Mouse (Mus musculus) intestine, embryonic 14.5 days (tissue): ENCODE data around the gene Cbfa2t2. TPM values are rescaled to one million over a fixed set of nuclear protein-coding genes. Genes with fewer than 3 reads are reported as not detected.

Source experiments
- ATAC-seq: fragments of 200-750 bp; cut with Nextera tagmentation; replicated peaks from 2 replicates; pipeline ENCODE4 v1.8.0; 2017; ENCODE audit warnings: low read depth, moderate number of reproducible peaks, moderate TSS enrichment, moderate library complexity; ENCODE audit not compliant: low FRiP score, low TSS enrichment
- DNase-seq: peaks from one replicate; pipeline ENCODE4 v3.0.0-alpha.2; 2018; ENCODE audit warnings: low spot score
- H3K27ac ChIP-seq: fragments of 300-500 bp; sonication (generic); 2 replicates; pipeline ENCODE4 v1.5.1; 2014; ENCODE audit warnings: low read depth, mild to moderate bottlenecking, control low read depth
- H3K27me3 ChIP-seq: fragments of 300-500 bp; sonication (generic); replicated peaks from 2 replicates; pipeline ENCODE4 v1.6.1; 2014; ENCODE audit warnings: low read length, control low read depth; ENCODE audit not compliant: control insufficient read depth, insufficient read depth
- H3K36me3 ChIP-seq: fragments of 300-500 bp; sonication (generic); 2 replicates; pipeline ENCODE4 v1.6.1; 2014; ENCODE audit warnings: low read length, control low read depth; ENCODE audit not compliant: control insufficient read depth, insufficient read depth
- H3K4me1 ChIP-seq: fragments of 300-500 bp; sonication (generic); replicated peaks from 2 replicates; pipeline ENCODE4 v1.6.1; 2014; ENCODE audit warnings: low read length, control low read depth, mixed read lengths; ENCODE audit not compliant: control insufficient read depth, insufficient read depth
- H3K4me2 ChIP-seq: fragments of 300-500 bp; sonication (generic); 2 replicates; pipeline ENCODE4 v1.6.1; 2014; ENCODE audit warnings: low read length
- H3K4me3 ChIP-seq: fragments of 300-500 bp; sonication (generic); 2 replicates; pipeline ENCODE4 v1.5.1; 2014; ENCODE audit warnings: low read depth, low read length, control low read depth, mixed read lengths
- H3K9ac ChIP-seq: fragments of 300-500 bp; sonication (generic); 2 replicates; pipeline ENCODE4 v1.6.1; 2014; ENCODE audit warnings: mild to moderate bottlenecking, low read length
- H3K9me3 ChIP-seq: fragments of 300-500 bp; sonication (generic); 2 replicates; pipeline ENCODE4 v1.6.1; 2016; ENCODE audit warnings: low read length, control low read depth; ENCODE audit not compliant: control insufficient read depth
- WGBS: fragments of 180-500 bp; shearing (Covaris S2); extraction: QIAGEN DNeasy Blood & Tissue Kit; methylation state at CpG from one replicate; pipeline ENCODE4 v1.1.7; 2014; 5-methylcytosine and 5-hydroxymethylcytosine counted together
- polyA plus RNA-seq: library from polyadenylated mRNA; unstranded; fragments of >200 nt; fragmentation: Nextera tagmentation; extraction: Ambion mirVana; gene quantifications from 2 replicates; pipeline ENCODE4 v1.2.1, GENCODE M21; 2014

Cbfa2t2 gene
- polyA plus RNA-seq, 1 experiment from 2014 or later = 33.6 TPM

GRCm38 (mm10) chr2:154448633-154449032 lies 12.4 kb downstream of the Cbfa2t2 start:
- peaks cover 5% of the 10 kb centered on the region; the same call in 1 of the 2 replicates for H3K36me3 ChIP-seq
- no peaks in the 10 kb centered on the region for H3K4me1 ChIP-seq
- no peak overlapping the region for H3K27ac ChIP-seq
- no peak overlapping the region for H3K9ac ChIP-seq
- no peaks in the 10 kb centered on the region for H3K27me3 ChIP-seq
- H3K4me2 ChIP-seq = no peak overlapping the region
- ATAC-seq = no peak
- DNase-seq = no peak
- H3K4me3 ChIP-seq = no peak overlapping the region
- H3K9me3 ChIP-seq = no peaks in the 10 kb centered on the region

- peaks cover 21% of the 10 kb centered on the region for H3K4me1 ChIP-seq
- no peak for ATAC-seq
- whole genome bisulfite sequencing = 98% methylated on average over 2 of the region's 2 CpGs
- DNase-seq = no peak
- H3K9ac ChIP-seq = no peak overlapping the region
- no peaks in the 10 kb centered on the region for H3K27me3 ChIP-seq
- peaks cover 2% of the 10 kb centered on the region; the same call in 1 of the 2 replicates for H3K36me3 ChIP-seq
- no peak overlapping the region for H3K27ac ChIP-seq
- H3K4me2 ChIP-seq = no peak overlapping the region
- H3K9me3 ChIP-seq = no peaks in the 10 kb centered on the region
- H3K4me3 ChIP-seq = no peak overlapping the region
These were observed 16.7 kb downstream of the Cbfa2t2 start for GRCm38 (mm10) chr2:154452951-154453350.

GRCm38 (mm10) chr2:154454099-154454498 lies 17.8 kb downstream of the Cbfa2t2 start:
- 55% methylated on average over 1 of the region's 1 CpGs for WGBS
- Histone ChIP-seq H3K9ac (no peak overlapping the region), H3K9me3 (no peaks in the 10 kb centered on the region), H3K4me3 (no peak overlapping the region), H3K4me2 (no peak overlapping the region), H3K4me1 (peaks cover 21% of the 10 kb centered on the region), H3K27ac (no peak overlapping the region), H3K36me3 (no peaks in the 10 kb centered on the region), H3K27me3 (no peaks in the 10 kb centered on the region)
- DNase-seq (no peak), ATAC-seq (no peak)

GRCm38 (mm10) chr2:154454605-154455004 lies 18.3 kb downstream of the Cbfa2t2 start:
- ATAC-seq (peak; percentile 40; the same call in 1 of the 2 replicates), DNase-seq (no peak)
- peaks cover 23% of the 10 kb centered on the region for H3K4me1 ChIP-seq
- no peaks in the 10 kb centered on the region for H3K36me3 ChIP-seq
- H3K27ac ChIP-seq = no peak overlapping the region
- H3K4me3 ChIP-seq = no peak overlapping the region
- H3K27me3 ChIP-seq = no peaks in the 10 kb centered on the region
- no peak overlapping the region for H3K4me2 ChIP-seq
- no peak overlapping the region for H3K9ac ChIP-seq
- no peaks in the 10 kb centered on the region for H3K9me3 ChIP-seq
- WGBS = 45% methylated on average over 3 of the region's 3 CpGs

GRCm38 (mm10) chr2:154455776-154456175 lies 19.5 kb downstream of the Cbfa2t2 start:
- Histone ChIP-seq H3K9me3 (no peaks in the 10 kb centered on the region), H3K9ac (no peak overlapping the region), H3K4me1 (peaks cover 29% of the 10 kb centered on the region), H3K27me3 (no peaks in the 10 kb centered on the region), H3K27ac (peak overlapping the region; percentile 61), H3K4me3 (no peak overlapping the region), H3K36me3 (no peaks in the 10 kb centered on the region), H3K4me2 (peak overlapping the region; percentile 32)
- peak; percentile 48 for ATAC-seq
- 32% methylated on average over 5 of the region's 5 CpGs for WGBS
- no peak for DNase-seq

- no peak overlapping the region for H3K27ac ChIP-seq
- H3K9me3 ChIP-seq = no peaks in the 10 kb centered on the region
- DNase-seq (no peak), ATAC-seq (no peak)
- H3K9ac ChIP-seq = no peak overlapping the region
- no peaks in the 10 kb centered on the region for H3K36me3 ChIP-seq
- H3K27me3 ChIP-seq = no peaks in the 10 kb centered on the region
- peaks cover 32% of the 10 kb centered on the region for H3K4me1 ChIP-seq
- H3K4me2 ChIP-seq = no peak overlapping the region
- no peak overlapping the region for H3K4me3 ChIP-seq
These were observed 20.3 kb downstream of the Cbfa2t2 start for GRCm38 (mm10) chr2:154456621-154457020.

GRCm38 (mm10) chr2:154459262-154459661 lies 23.0 kb downstream of the Cbfa2t2 start:
- Histone ChIP-seq H3K9me3 (no peaks in the 10 kb centered on the region), H3K4me1 (peaks cover 31% of the 10 kb centered on the region), H3K4me3 (no peak overlapping the region), H3K27ac (no peak overlapping the region), H3K36me3 (no peaks in the 10 kb centered on the region), H3K9ac (no peak overlapping the region), H3K27me3 (no peaks in the 10 kb centered on the region), H3K4me2 (no peak overlapping the region)
- DNase-seq (no peak), ATAC-seq (no peak)
- 66% methylated on average over 2 of the region's 2 CpGs for WGBS

- Histone ChIP-seq H3K27ac (no peak overlapping the region), H3K4me1 (peaks cover 27% of the 10 kb centered on the region)
- DNase-seq = no peak
These were observed 23.6 kb downstream of the Cbfa2t2 start for GRCm38 (mm10) chr2:154459851-154460250.

GRCm38 (mm10) chr2:154463621-154464198 lies 27.4 kb downstream of the Cbfa2t2 start:
- H3K27ac ChIP-seq = no peak overlapping the region
- no peak overlapping the region for H3K9ac ChIP-seq
- no peak overlapping the region for H3K4me3 ChIP-seq
- DNase-seq (no peak), ATAC-seq (no peak)
- no peaks in the 10 kb centered on the region for H3K9me3 ChIP-seq
- no peak overlapping the region for H3K4me2 ChIP-seq
- H3K27me3 ChIP-seq = no peaks in the 10 kb centered on the region
- WGBS = 85% methylated on average over 11 of the region's 11 CpGs
- peaks cover 11% of the 10 kb centered on the region; the same call in 1 of the 2 replicates for H3K4me1 ChIP-seq
- no peaks in the 10 kb centered on the region for H3K36me3 ChIP-seq

More at GRCm38 (mm10) chr2:154459851-154460250, 23.6 kb downstream of the Cbfa2t2 start:
- WGBS = 21% methylated on average over 4 of the region's 4 CpGs
- H3K4me2 ChIP-seq = no peak overlapping the region; the same call in 1 of the 2 replicates
- H3K4me3 ChIP-seq = no peak overlapping the region
- no peaks in the 10 kb centered on the region for H3K36me3 ChIP-seq
- no peak overlapping the region for H3K9ac ChIP-seq
- no peaks in the 10 kb centered on the region for H3K9me3 ChIP-seq
- ATAC-seq = peak; percentile 68; the same call in 1 of the 2 replicates
- H3K27me3 ChIP-seq = no peaks in the 10 kb centered on the region
